Mouse (Mus musculus) layer of hippocampus, postnatal 25 days (tissue): ENCODE data around the gene Rflnb. TPM values are rescaled to one million over a fixed set of nuclear protein-coding genes. Genes with fewer than 3 reads are reported as not detected.

Experiments
- DNase-seq, 2 experiments: peaks; one replicate each; pipeline ENCODE4 v3.0.0; 2022; ENCODE audit warnings: mixed read lengths in 2 of 2, low spot score in 1 of 2; ENCODE audit errors: extremely low spot score in 1 of 2
- total RNA-seq, 2 experiments: library from RNA; stranded (reverse); gene quantifications; 2 replicates each; pipeline ENCODE4 v1.2.3; 2021

The Rflnb gene
- 10 to 100 TPM in 1 of 2 experiments, 1 to 10 TPM in 1; 9.6 to 10.3 TPM for total RNA-seq

DNA sequence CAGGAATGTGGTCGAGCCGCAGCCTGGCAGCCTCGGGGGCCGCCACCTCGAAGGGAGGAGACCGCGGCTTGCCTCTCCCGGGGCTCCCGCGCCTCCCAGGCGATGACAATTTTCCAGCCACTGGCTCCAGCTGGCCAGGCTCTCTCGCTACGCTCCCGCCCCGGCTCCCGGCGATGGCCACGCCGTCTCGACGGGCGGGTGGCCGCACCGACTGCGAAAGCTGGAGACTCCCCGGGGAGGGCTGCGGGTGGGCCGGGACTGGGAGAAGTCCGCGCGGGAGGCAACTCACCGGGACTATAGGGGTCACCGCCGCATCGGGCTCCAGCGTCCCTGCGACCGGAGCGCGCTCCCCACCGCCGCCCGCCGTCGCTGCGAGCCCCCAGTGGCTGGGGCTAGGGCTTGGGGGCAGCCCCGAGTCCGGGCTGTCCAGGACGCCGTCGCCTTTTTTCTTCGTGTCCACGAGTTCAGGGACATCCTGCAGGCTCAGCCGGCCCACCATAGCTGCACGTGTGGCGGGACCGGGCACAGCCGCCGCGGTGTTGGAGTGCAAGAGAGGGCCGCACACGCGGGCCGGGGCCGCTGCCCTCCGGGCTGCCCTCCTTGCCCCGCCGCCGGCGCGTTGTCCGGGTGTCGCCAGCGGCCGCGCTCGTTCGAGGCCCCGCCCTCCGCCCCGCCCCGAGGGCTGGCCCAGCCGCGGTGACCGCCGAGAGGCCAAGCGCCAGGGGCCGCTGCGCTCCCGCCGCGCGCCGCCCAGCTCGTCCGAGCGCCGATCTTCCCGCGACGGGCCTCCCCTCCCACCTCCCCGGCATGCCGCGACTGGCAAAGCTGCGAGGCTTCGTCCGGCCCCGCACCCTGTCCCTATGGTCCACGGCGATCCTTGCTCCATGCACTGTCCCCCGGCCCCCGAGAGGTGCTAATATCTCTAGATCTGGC is at the start of gene Rflnb:
Rflnb (minus strand) TSS at position 644 of the 933 bp plus-strand sequence.
- peak; percentile 43 to 61 for DNase-seq

DNA sequence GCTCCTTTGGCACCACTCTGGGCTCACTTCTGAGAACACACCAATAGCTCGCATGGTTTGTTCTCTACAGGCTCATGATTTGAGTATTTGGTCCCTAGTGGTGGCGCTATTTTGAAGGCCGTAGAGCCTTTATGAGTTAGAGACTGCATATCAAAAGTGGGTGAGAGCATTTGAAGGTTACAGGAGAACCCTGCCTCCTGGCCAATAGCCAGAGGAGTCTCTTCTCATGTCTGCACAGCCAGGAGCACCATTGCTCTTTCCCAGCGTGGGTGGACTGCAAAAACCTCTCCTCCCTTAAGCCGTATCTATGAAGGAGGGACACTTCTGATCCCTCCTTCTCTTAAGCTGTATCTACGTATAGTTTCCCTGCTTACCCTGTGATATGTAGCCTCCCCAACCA is 49.8 kb upstream of the Rflnb start:
- DNase-seq, result no peak

DNA sequence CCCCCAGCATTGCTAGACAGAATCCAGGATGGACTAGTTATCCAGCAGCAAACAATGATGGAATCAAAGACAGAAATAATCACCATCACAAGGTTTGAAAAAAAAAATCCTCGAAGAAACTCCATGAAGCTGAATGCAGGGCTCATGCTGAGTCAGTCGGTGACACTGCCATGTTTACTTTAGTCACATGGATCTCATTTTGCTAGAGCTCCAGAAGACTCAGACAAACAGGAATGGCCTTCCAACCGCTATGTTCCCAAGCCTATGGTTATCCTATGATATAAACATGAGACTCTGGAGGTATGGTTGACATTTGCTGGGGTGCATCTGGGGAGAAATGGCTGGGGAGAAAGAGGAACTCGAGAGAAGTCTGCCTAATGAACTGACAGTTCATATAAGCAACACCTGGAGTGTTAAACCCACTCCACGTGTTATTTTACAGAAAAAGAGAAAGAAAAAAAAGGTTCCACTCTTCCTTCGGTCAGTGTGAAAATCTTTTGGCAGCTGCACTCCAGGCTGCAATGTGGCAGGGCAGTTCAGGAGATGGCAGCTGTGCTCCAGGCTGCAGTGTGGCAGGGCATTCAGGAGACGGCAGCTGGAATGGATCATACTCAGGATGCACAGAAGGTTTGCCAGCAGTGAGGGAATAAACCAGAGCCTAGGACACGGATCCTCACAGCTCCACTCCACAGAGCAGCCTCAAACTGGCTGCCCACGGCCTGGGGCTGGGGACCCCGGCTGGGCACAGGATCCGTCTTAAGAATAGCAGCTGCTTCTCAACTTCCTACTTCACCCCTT is 46.9 kb upstream of the Rflnb start:
- DNase-seq, result no peak

DNA sequence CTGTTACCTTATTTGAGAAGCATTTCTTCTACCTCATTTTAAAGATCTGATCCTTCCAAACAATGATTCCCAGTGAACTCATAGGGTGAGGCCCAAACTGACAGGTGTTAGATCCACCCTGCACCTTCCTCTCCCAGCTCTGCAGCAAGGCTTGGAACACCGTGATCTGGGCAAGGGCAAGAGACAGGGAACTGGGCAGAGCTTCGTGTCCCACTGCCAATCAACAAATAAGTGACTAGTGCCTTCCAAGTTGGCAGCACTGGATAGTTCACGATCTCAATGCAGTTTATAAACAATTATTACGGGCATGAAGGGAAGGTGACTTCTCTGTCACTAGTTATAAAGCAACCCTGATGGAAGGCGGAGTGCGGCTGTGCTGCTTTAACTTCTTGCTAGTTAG is 42.2 kb upstream of the Rflnb start:
- no peak for DNase-seq

DNA sequence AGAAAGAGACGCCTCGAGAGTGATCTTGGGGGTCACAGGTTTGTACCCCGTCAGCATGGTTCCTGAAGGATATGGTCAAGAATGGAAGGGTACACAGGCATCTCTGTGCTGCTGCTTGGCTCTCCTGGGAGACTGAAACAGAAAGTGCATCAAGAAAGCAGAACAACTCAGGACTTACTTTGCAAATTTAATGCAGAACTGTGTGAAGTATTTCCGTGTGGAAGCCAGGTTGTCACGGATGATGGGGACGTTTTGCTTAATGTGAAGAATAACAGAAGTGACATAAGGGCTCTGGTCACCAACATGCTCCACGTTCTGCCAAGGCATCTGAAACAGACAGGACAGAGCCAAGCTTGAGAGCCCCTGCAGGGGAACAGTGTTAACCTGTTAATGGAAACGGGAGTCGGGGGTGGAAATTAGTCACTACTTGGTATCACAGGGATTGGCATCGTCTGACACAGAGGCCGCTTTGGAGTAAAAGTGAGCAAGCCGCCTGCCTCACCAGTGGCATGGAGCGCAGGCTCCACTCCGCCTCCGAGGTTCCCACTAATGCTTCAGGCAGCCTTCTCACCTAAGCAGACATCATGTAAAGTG is 39.1 kb upstream of the Rflnb start:
- no peak for DNase-seq

DNA sequence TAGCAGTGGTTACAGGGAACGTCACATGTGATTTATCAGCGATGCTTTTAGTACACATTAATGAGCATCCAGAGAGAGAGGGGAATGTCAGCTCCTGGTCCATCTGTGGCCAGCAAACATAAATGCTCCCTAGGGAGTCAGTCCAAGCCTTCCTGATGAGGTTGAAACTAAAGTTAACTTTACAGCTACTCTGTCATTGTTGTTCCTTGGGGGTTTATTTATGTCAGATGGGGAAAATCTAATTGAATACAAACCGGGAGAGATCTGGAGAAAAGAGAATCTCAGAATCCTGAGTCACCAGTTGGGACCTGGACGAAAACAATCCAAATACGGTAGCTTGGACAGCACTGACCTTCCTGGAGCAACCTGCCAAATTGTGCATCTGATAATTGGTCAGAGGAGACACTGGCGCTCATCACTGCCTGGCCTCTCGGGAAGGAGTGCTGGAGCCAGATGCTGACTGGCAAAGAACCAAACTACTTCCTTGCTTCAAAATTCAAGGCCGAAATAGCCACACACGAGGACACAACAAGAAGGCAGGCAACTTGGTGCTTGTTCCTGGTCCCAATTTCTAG is 38.0 kb upstream of the Rflnb start:
- DNase-seq, result no peak

DNA sequence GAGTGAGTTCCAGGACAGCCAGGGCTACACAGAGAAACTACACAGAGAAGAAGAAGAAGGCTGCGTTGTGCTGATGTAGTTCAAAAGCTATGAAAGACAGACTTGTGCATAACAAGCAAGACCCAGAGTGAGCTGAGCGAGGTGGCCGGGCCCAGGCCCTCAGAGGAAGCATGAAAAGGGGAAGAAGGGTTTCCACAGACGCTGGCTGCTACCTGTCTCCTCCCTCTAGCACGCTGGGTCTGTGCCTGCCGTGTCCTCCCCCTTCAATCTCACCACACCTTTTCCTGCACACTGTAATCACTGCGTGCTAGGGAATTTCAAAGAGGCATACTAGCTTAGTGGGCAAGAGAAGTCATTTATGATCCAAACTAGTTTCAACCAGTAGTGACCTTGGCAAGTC is 36.8 kb upstream of the Rflnb start:
- no peak for DNase-seq

DNA sequence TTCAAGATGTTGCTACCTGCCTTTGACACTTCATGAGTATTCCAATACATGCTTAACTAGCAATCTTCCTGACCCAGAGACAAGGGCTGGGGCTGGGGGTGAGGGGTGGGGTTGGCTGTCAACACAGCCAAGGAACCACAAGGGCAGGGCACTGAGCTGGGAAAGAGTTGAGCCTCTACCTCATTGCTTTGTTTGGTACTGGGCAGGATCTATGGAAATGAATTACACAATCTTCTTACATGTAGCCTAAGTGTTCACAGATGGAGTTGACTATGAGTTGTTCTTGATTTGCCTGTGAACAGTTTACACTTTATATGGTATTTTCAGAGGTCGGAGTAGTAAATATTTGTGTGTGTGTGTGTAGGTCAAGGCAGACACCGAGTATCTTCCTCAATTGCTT is 33.3 kb upstream of the Rflnb start:
- no peak for DNase-seq

DNA sequence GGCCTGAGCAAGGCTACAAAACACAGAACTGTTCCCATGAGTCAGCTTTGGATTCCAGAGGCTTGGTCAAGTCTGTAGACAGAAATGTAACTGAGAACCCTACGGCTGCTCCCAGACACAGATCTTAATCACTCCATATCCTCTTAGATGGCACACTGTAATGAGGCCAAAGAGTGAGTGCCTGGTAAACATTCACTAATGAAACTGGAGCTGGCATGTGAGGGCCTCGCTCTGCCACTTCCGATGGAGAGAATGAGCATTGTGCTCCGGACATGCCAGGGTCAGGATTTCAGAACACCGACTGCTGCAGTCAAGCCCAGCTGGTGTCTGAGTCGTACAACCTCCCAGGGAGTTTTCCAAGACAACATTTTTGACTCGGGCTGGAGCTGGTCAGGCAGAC is 32.4 kb upstream of the Rflnb start:
- no peak for DNase-seq

DNA sequence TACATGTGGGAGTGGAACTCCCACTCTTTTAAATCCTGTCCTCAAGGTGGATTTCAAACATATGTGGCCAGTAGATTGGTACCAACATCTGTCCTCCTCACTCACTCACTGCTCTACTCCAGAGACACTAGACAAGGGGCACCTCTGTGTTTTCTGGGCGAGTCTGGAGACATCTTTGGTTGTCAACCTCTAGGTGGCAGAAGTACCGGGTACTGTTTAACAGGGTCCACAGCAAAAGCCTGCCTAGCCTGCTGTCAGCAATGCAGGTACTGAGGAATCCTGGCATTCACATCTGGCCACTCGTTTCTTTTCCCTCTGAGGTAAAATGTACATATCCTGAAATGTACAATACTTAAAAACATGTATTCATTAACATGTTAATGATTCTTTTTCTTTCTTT is 28.9 kb upstream of the Rflnb start:
- no peak for DNase-seq

DNA sequence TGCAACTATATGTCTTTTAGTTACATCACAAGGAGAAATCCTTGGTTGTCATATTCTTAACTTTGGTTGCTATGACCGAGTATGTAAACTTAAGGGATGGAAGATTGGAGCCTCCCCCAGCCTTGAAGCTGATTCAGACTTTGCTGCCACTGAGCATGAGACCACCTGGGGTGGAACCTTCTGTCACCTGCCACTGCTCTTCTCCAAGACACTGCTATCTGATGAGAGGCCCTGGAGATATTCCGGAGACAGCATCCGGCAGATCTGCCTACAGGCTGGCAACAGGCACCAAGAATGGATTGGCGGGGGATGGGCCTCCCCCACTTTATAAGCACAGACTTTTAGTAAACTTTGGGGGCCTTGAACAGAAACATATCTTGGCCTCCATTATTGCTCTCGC is 24.9 kb upstream of the Rflnb start:
- DNase-seq, result no peak

DNA sequence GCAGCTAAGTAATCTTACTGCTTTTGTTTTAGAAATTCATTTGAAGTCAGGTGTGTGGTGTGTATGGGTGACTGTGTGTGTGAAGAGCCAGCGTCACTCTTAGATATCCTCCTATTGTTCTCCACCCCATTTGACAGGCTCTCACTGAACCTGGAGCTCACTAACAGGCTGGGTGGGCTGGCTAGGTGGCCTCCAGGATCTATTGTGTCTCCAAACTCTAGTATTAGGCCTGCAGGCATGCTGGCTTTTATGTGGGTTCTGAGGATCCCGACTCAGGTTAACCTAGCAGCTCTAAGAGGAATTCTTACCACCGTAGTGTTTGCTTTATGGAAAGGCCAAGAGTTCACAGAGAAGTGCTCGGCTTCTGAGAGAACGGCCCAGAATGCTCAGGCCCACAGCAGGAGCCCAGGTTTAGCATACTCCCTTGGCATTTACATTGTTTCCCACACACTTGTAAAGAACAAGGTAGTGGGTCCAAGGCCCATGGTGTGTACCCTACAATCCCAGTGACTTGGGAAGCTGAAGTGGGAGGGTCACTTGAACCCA is 23.5 kb upstream of the Rflnb start:
- DNase-seq, result no peak

DNA sequence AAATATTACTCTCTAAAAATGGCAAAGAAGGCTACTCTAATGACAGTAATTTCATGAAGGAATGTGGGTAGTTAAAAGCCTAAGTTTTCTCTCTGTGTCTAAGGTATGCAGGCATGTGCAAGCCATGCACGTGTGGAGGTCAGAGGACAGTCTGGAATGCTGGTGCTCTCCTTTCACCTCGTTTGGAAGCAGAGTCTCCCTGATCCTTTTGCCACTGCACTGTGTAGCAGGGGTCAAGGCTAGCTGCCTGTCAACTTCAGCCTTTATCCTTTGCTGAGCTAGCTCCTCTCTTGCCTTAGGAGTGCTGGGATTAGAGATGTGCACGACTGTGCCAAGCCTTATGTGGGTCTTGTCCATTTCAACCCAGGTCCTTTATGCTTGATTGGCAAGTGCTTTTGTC is 22.9 kb upstream of the Rflnb start:
- DNase-seq, result no peak

DNA sequence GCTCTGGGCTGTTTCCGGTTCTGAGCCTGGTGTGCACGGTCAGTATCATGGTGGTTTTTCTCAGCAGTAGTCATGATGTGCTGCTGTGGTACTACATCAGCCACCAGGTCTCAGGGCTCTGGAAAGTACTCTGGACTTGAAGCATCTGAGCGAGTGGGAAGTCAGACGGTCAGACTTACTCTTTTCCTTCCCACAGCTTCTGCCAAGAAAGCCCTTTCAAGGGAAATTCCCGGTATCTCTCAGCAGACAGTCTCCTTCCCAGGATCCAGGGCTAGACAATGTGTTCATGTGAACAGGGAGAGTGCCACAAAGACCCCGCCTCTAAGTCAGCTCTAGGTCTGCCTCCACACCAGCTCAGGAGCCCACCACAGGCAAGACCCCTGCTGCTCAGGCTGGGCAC is 17.8 kb upstream of the Rflnb start:
- no peak for DNase-seq

DNA sequence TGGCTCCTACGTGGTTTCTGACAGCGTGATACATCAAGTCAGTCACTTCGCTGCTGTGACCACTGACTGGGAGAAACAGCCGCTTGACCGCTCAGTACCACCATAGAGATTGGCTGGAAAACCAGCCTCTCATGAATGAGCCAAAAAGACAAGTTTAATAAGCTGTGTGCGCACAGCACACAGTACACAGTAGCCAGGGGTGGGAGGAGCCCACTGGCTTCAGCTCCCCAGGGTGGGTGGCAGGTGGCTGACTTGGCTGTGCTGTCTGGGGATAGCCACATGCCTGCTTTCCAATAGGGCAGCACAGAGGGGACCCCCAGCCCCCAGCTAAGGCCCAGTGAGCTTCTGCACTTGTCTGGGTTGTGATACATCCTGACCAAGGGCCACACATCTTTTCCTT is 16.9 kb upstream of the Rflnb start:
- no peak for DNase-seq

DNA sequence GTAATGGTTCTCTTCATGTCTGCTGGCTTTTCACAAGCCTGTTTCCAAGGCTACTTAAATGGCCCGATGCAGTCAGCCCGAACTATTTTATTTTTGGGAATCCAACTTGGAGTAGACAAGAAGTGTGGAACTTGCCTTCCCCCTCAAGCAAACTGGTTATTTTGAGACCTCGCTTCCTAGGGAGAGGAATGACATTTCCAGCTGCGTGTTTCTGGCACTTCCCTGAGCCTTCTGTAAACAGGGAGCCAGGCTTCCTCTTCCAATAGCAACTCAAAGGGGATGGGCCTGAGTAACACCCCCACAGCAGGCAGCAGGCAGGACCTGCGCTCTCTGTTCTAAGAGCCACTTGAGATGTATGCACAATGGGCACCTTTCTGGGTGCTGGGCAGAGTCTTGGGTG is 15.3 kb upstream of the Rflnb start:
- DNase-seq, result no peak

DNA sequence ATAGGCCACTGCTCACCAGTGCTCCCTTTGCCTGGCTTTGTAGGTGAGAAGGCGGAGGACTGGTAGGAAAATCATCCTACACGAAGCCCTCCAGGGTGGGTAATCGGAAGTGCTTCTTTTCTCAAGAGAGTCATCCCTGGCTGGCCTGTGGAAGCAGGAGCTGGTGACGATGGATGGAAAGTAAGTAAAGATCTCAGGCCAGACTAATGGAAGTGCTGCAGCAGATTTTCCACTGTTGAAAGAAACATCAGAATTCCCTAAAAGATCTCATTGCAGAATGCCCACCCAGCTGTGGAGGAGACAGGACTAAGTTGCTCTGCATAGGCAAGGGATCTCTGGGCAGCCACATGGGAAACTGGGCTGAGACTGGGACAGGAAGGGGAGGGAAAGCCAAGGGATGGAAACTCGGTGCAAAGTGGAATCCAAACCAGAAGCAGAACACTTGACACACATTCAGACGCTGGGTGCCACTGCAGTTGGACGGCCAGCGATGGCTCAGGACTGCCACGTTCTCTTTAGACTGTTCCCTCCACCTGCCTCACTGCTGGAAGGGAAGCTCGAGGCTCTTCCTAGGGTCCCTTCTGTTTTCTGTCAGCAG is 14.6 kb upstream of the Rflnb start:
- no peak for DNase-seq

DNA sequence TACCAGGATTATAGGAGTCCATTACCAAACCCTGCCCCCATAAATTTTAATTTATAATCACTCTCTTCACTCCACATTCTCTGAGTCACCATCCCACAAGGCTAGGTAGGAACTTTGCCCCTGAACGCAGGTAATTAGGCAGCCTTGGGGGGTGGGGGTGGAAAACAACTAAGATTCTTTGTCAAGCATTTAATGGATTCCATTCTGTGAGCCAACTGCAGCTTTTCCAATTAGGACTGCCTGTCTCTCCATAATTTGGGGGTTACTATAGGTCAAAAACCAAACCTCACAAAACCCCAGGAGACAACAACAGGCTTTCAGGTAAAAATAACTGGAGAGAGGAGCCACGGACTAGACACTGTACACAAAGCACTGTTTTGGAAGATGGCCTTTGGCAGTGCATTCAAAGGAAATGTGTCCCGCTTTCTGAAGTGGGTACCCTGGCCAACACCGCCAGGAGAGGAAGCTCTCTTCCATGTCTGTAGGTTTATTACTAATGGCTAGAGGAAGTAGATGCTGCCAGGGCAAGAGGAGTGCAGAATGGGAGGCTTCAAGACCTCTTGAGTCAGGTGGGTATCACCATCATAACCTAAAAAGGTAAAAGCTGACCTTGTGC is 13.3 kb upstream of the Rflnb start:
- no peak for DNase-seq

DNA sequence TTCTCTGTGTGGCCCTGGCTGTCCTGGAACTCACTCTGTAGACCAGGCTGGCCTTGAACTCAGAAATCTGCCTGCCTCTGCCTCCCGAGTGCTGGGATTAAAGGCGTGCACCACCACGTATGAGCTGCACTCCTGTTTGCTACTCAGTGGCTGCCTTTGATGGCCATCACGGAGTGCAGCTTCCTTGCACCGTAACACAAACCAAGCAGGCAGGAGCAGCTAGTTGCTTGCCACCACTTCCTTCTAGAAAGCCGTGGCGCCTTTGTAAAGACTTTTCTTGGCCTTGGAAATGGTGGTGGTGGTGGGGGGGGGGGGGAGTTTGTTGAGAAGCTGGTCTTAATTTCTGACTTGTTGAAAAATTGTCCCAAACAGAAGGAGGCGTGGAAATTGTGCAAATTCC is 12.5 kb upstream of the Rflnb start:
- no peak for DNase-seq
